Mouse (Mus musculus) Patski (cell line): ENCODE measurements around the gene Ambra1. TPM values are rescaled to one million over a fixed set of nuclear protein-coding genes. Genes with fewer than 3 reads are reported as not detected.

ENCODE experiments used
- ATAC-seq: fragments of 100-300 bp; one replicate; pipeline ENCODE4 v1.8.0; 2021
- CTCF ChIA-PET: fragments of 350-600 bp; sonication (Branson Sonifier 250); formaldehyde crosslinking; loops from one replicate; lab custom pipeline; 2022; ENCODE audit warnings: inconsistent platforms; lab: Charles Lee
- POLR2A ChIA-PET: fragments of 350-600 bp; sonication (Branson Sonifier 250); formaldehyde crosslinking; loops from one replicate; lab custom pipeline; 2022; ENCODE audit warnings: antibody characterized with exemption, inconsistent platforms; lab: Charles Lee
- DNase-seq: peaks from one replicate; pipeline ENCODE4 v3.0.0-alpha.2; 2011; ENCODE audit warnings: low read depth, low spot score
- H3K27me3 ChIP-seq: fragments of 371-371 bp; one replicate; pipeline ENCODE4 v1.5.1; 2021
- CTCF ChIP-seq: fragments of 100-300 bp; IDR thresholded peaks from one replicate; pipeline ENCODE4 v1.5.1; 2021
- in situ Hi-C: fragments of 300-500 bp; cut with MboI; formaldehyde crosslinking; loops from 3 replicates; pipeline ENCODE4 v1.11.1; 2018; ENCODE audit warnings: low pct_unique_long_range_greater_than_20kb, mixed read lengths
- polyA plus RNA-seq: library from polyadenylated mRNA; unstranded; gene quantifications from one replicate; pipeline ENCODE4 v1.2.3, GENCODE M21; 2021

Ambra1 gene
- polyA plus RNA-seq, 1 experiment from 2014 or later = 27.5 TPM

DNA sequence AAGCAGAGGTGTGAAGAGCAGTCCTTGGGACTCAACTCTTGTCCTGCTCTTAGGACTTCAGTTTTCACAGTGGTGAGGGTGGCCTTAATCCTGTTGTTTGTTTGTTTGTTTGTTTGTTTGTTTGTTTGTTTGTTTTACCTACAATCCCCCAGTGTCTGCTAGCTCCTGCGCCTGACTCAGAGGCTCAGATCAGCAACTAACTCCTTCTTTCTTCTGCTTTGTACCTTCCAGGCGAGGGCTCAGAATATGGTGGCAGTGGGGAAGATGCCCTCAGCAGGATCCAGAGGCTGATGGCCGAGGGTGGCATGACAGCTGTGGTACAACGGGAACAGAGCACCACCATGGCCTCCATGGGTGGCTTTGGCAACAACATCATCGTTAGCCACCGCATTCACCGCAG lies 187.2 kb downstream of the Ambra1 start:
- ATAC-seq (no peak), DNase-seq (no peak)
- no peak for TF ChIP-seq CTCF
- ChIA-PET CTCF (interaction anchor here (1.5 to 2.2 kb wide), 2 partner anchors 11 to 137 kb away, joined by 3 to 4 read pairs; no protein-coding TSS in a partner anchor), POLR2A (no interaction called here)
- no peaks in the 10 kb centered on the region for H3K27me3 ChIP-seq
- in situ Hi-C loops = no loop called here

DNA sequence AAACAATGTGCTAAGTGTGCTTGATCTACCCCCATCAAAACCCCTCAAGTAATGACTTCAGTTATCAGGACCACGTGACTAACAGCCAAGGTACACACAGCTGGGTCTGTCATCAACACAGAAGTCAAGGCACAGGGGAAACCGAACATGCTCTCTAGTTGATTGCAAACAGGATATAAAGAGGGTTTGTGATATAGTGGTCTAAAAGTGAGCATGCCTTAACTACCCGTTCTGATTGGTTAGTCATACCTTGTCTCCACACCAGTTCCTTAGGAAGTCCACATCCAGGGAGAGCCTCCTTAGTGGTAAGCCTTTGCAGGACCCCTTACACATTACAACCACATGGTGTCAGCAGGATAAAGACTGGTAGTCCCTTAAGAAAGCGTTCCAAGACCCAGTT lies 190.2 kb downstream of the Ambra1 start:
- ChIA-PET CTCF (no interaction called here), POLR2A (no interaction called here)
- no peak for DNase-seq
- in situ Hi-C loops = no loop called here
- ATAC-seq = no peak
- peaks cover 12% of the 10 kb centered on the region for H3K27me3 ChIP-seq
- TF ChIP-seq CTCF = no peak

- CTCF ChIA-PET = no interaction called here
- DNase-seq (no peak), ATAC-seq (no peak)
- in situ Hi-C loops = no loop called here
- POLR2A ChIA-PET = interaction anchor here (0.6 kb wide), 1 partner anchor 61 kb away, joined by 4 read pairs; no protein-coding TSS in a partner anchor
- no peak for TF ChIP-seq CTCF
- peaks cover 12% of the 10 kb centered on the region for H3K27me3 ChIP-seq
These were observed 191.4 kb downstream of the Ambra1 start for GRCm38 (mm10) chr2:91921181-91921789.

GRCm38 (mm10) chr2:91921790-91922570 lies 192.0 kb downstream of the Ambra1 start:
- no peak for TF ChIP-seq CTCF
- ChIA-PET POLR2A (interaction anchor here (0.6 kb wide), 1 partner anchor 62 kb away, joined by 4 read pairs; no protein-coding TSS in a partner anchor), CTCF (no interaction called here)
- peak; percentile 40 for ATAC-seq
- peaks cover 12% of the 10 kb centered on the region for H3K27me3 ChIP-seq
- in situ Hi-C loops = no loop called here
- no peak for DNase-seq

- CTCF ChIA-PET = no interaction called here
These were observed 192.9 kb downstream of the Ambra1 start for GRCm38 (mm10) chr2:91922586-91923414.

GRCm38 (mm10) chr2:91923415-91924337 lies 193.7 kb downstream of the Ambra1 start:
- POLR2A ChIA-PET = no interaction called here
- no peak for TF ChIP-seq CTCF
- no peak for ATAC-seq
- DNase-seq = no peak
- CTCF ChIA-PET = interaction anchor here (1.0 to 1.2 kb wide), 2 partner anchors 21 to 145 kb away, joined by 3 read pairs; no protein-coding TSS in a partner anchor
- in situ Hi-C loops = no loop called here
- H3K27me3 ChIP-seq = peaks cover 12% of the 10 kb centered on the region

More at GRCm38 (mm10) chr2:91922586-91923414, 192.9 kb downstream of the Ambra1 start:
- ATAC-seq (no peak), DNase-seq (no peak)
- TF ChIP-seq CTCF = no peak
- peaks cover 12% of the 10 kb centered on the region for H3K27me3 ChIP-seq
- in situ Hi-C loops = no loop called here
- POLR2A ChIA-PET = no interaction called here

DNA sequence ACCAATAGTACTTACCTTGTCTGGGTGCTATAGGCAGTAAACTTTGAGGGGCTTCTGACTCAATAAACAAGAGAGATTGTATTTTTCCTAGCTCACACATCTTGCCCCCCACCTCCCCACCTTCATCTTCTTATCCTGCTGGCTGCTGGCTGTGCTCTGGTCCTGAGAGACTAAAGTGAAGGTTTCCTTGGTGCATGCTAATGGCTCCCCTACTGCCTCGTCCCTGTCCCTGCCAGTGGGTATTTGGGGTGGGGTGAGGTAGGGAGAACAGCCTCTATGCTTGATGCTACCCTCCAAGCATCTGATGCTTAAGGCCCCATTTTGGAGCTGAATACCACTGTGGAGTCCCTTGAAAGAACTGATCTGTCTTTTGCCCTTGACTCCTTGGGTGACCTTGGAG lies 194.8 kb downstream of the Ambra1 start:
- TF ChIP-seq CTCF = no peak
- POLR2A ChIA-PET = no interaction called here
- CTCF ChIA-PET = interaction anchor here (1.3 to 1.4 kb wide), 2 partner anchors 9 to 12 kb away, joined by 3 to 4 read pairs; no protein-coding TSS in a partner anchor

GRCm38 (mm10) chr2:91925442-91925841 lies 195.5 kb downstream of the Ambra1 start:
- DNase-seq = no peak
- in situ Hi-C loops = loop anchor here (5.0 kb wide), 1 partner anchor 143 kb away; no protein-coding TSS in a partner anchor
- TF ChIP-seq CTCF = no peak
- ChIA-PET POLR2A (no interaction called here), CTCF (interaction anchor here (1.0 to 1.4 kb wide), 3 partner anchors 10 to 19 kb away, joined by 3 to 4 read pairs (median 3); no protein-coding TSS in a partner anchor)
- no peak for ATAC-seq
- H3K27me3 ChIP-seq = peaks cover 12% of the 10 kb centered on the region

More for the DNA sequence above, 194.8 kb downstream of the Ambra1 start:
- in situ Hi-C loops = loop anchor here (5.0 kb wide), 1 partner anchor 142 kb away; no protein-coding TSS in a partner anchor
- ATAC-seq = no peak
- H3K27me3 ChIP-seq = peaks cover 12% of the 10 kb centered on the region
- DNase-seq = no peak

DNA sequence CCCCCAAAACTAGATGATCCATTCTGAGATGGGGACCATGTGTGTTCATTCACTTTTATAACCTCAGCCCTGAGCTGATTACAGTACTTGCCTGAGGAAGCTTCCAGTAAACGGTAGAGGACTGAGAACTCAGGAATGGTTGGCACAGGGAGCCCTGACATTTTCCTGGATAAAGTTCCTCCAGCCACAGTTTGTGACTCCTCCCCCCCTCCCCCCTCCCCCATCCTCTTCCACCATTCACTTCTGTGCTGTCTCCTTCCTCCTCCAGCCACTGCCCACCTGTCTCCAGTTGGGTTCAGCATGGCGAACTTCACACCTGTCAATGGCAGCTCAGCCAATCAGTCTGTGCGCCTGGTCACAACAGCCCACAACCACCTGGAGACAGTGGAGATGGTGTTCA lies 197.0 kb downstream of the Ambra1 start, which contains the start of gene Chrm4:
Gene Chrm4, plus strand, starts transcription at position 301 of the 400 bp plus-strand sequence.
- ATAC-seq (no peak), DNase-seq (no peak)
- TF ChIP-seq CTCF = no peak
- ChIA-PET POLR2A (no interaction called here), CTCF (no interaction called here)
- peaks cover 12% of the 10 kb centered on the region for H3K27me3 ChIP-seq
- in situ Hi-C loops = loop anchor here (5.0 kb wide), 1 partner anchor 145 kb away; no protein-coding TSS in a partner anchor
